Mouse (Mus musculus) spleen, adult 2 months (tissue): ENCODE measurements around the gene Car5a.

ENCODE experiments used
- CTCF ChIP-seq: fragments of 200-500 bp; IDR thresholded peaks from 2 replicates; pipeline ENCODE4 v1.5.1; 2011; ENCODE audit warnings: mild to moderate bottlenecking, inconsistent platforms; ENCODE audit not compliant: insufficient read depth, insufficient read length, insufficient replicate concordance; ENCODE audit errors: extremely low read depth
- POLR2A ChIP-seq: fragments of 200-500 bp; IDR thresholded peaks from 2 replicates; pipeline ENCODE4 v1.6.1; 2011; ENCODE audit warnings: low read depth, low read length, inconsistent platforms

DNA sequence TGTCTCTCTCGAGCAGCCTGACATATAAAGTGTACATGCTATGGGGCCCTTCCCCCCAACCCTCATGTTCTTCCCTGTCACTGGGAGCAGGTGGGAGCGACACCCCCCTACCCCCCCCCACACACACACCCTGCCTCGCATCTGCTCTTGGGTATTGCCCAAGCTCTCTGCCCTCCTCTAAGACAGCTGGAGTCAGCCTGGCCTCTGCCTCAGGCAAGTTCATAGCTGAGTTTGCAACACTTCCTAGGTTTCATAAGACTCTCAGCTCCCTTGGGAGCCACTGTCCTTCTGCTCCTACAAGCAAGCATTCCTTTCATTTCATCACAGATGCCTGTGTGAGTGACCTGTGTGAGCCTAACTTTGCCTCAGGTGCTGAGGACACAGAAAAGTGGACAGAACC lies 25.0 kb downstream of the Car5a start:
- TF ChIP-seq POLR2A (no peak), CTCF (no peak)
